Comparison of ENCODE assay signal across 10 mouse cellular contexts in genomic region chr7:16475764-16476599, GRCm38 (mm10). TPM values are rescaled to one million over a fixed set of nuclear protein-coding genes. Genes with fewer than 3 reads are reported as not detected.
DNase-seq lines count a peak whose midpoint lies in the region; ATAC-seq and TF ChIP-seq lines count a peak whose summit lies in the region.
"Had no signal": no experiment of that assay in that cellular context is flagged by ENCODE, and none has a peak within 500 bp of the region (broad histone marks: within the 10 kb centered on the region; RNA-seq: fewer than 3 reads in every experiment).

No protein-coding gene starts in this region.

- ATAC-seq in neural tube, embryonic 13.5 days (ENCODE audit: low read depth): no peak
- ATAC-seq in inflammation-experienced regulatory T-cells, adult 6 months: no peak

- peaks cover 86% of the 10 kb centered on the region for H3K27me3 ChIP-seq in forebrain, embryonic 10.5 days (ENCODE audit: poor library complexity, severe bottlenecking)
- H3K27me3 ChIP-seq in limb, embryonic 10.5 days (ENCODE audit: low read depth, poor library complexity, severe bottlenecking): peaks cover 85% of the 10 kb centered on the region
- peaks cover 72% of the 10 kb centered on the region for H3K27me3 ChIP-seq in neural tube, embryonic 13.5 days

- 1% methylated on average over 59 of the region's 59 CpGs for WGBS in forebrain, embryonic 10.5 days
- whole genome bisulfite sequencing in limb, embryonic 10.5 days: 1% methylated on average over 59 of the region's 59 CpGs
- WGBS in neural tube, embryonic 13.5 days: 1% methylated on average over 54 of the region's 59 CpGs

- H3K9me3 ChIP-seq in forebrain, embryonic 10.5 days: no peaks in the 10 kb centered on the region
- H3K9me3 ChIP-seq in limb, embryonic 10.5 days (replicated peaks): no peaks in the 10 kb centered on the region
- H3K9me3 ChIP-seq in neural tube, embryonic 13.5 days: no peaks in the 10 kb centered on the region

- no peak overlapping the region for H3K27ac ChIP-seq in left cerebral cortex, adult 2 months
- no peak overlapping the region for H3K27ac ChIP-seq in forebrain, embryonic 10.5 days
- no peak overlapping the region for H3K27ac ChIP-seq in limb, embryonic 10.5 days
- H3K27ac ChIP-seq in neural tube, embryonic 13.5 days (replicated peaks): no peak overlapping the region
- H3K27ac ChIP-seq: macrophage had no signal

- TF ChIP-seq CTCF in left cerebral cortex, adult 2 months (IDR thresholded peaks at IDR 0.05): no peak

- H3K4me1 ChIP-seq in forebrain, embryonic 10.5 days: peaks cover 31% of the 10 kb centered on the region
- peaks cover 31% of the 10 kb centered on the region for H3K4me1 ChIP-seq in limb, embryonic 10.5 days
- H3K4me1 ChIP-seq in neural tube, embryonic 13.5 days (replicated peaks): peaks cover 30% of the 10 kb centered on the region

- H3K4me2 ChIP-seq in neural tube, embryonic 13.5 days: peak overlapping the region; percentile 58

- intact Hi-C loops in left cerebral cortex, adult 2 months (cut with DNase I): no loop called here

- H3K36me3 ChIP-seq in forebrain, embryonic 10.5 days (replicated peaks): no peaks in the 10 kb centered on the region
- H3K36me3 ChIP-seq in limb, embryonic 10.5 days: no peaks in the 10 kb centered on the region
- no peaks in the 10 kb centered on the region for H3K36me3 ChIP-seq in neural tube, embryonic 13.5 days

- no peak for DNase-seq in left cerebral cortex, adult 2 months (ENCODE audit: extremely low spot score in 1 of 2, low spot score in 2 of 2)
- no peak for DNase-seq in left cerebral cortex, adult 11 months (ENCODE audit: low spot score)
- no peak for DNase-seq in forebrain, embryonic 10.5 days (ENCODE audit: extremely low spot score, low spot score)
- no peak for DNase-seq in limb, embryonic 10.5 days (ENCODE audit: low spot score)
- DNase-seq in cerebellum, adult 11 months: no peak
- no peak for DNase-seq in kidney, postnatal 36 days

- H3K9ac ChIP-seq in neural tube, embryonic 13.5 days: peak overlapping the region; percentile 43; the same call in 1 of the 2 replicates

- H3K4me3 ChIP-seq in left cerebral cortex, adult 2 months: peak overlapping the region; percentile 29
- H3K4me3 ChIP-seq in forebrain, embryonic 10.5 days: peak overlapping the region; percentile 48
- peak overlapping the region; percentile 40 for H3K4me3 ChIP-seq in limb, embryonic 10.5 days
- peak overlapping the region; percentile 33 for H3K4me3 ChIP-seq in neural tube, embryonic 13.5 days

RNA-seq across cellular contexts. Expression of gene Npas1, which starts 1.5 kb away (rescaled TPM):
- 10 to 100 TPM; 10.2 to 11.5 TPM for total RNA-seq in left cerebral cortex, adult 2 months (2021)
- polyA plus RNA-seq in forebrain, embryonic 10.5 days (2016; fragmentation: Nextera tagmentation; extraction: Ambion mirVana): 0.71 and 1.2 TPM in 2 replicates
- 0.60 and 0.69 TPM in 2 replicates for polyA plus RNA-seq in limb, embryonic 10.5 days (2016; fragmentation: Nextera tagmentation; extraction: Ambion mirVana)
- 1.6 and 1.7 TPM in 2 replicates for polyA plus RNA-seq in neural tube, embryonic 13.5 days (2015; fragmentation: Nextera tagmentation; extraction: Ambion mirVana)
- under 1 TPM in 2 of 3 experiments, not detected in 1; 0.18 to 0.24 TPM for polyA plus RNA-seq in inflammation-experienced regulatory T-cells, adult 6 months (2017; shearing (Covaris generic))
- total RNA-seq: gastrocnemius, postnatal 4 days had no signal
- polyA plus RNA-seq: macrophage had no signal

RNA-seq across cellular contexts. Expression of gene Tmem160, which starts 23.4 kb away (rescaled TPM):
- total RNA-seq in left cerebral cortex, adult 2 months (2021): 10 to 100 TPM; 68.0 to 69.0 TPM
- 64.4 and 68.5 TPM in 2 replicates for polyA plus RNA-seq in forebrain, embryonic 10.5 days (2016; fragmentation: Nextera tagmentation; extraction: Ambion mirVana)
- 74.8 and 86.2 TPM in 2 replicates for polyA plus RNA-seq in limb, embryonic 10.5 days (2016; fragmentation: Nextera tagmentation; extraction: Ambion mirVana)
- 54.6 and 59.0 TPM in 2 replicates for polyA plus RNA-seq in neural tube, embryonic 13.5 days (2015; fragmentation: Nextera tagmentation; extraction: Ambion mirVana)
- 1 to 10 TPM; 5.3 to 7.7 (median 7.6) TPM for polyA plus RNA-seq in inflammation-experienced regulatory T-cells, adult 6 months (2017; shearing (Covaris generic))
